In the genomic region with DNA sequence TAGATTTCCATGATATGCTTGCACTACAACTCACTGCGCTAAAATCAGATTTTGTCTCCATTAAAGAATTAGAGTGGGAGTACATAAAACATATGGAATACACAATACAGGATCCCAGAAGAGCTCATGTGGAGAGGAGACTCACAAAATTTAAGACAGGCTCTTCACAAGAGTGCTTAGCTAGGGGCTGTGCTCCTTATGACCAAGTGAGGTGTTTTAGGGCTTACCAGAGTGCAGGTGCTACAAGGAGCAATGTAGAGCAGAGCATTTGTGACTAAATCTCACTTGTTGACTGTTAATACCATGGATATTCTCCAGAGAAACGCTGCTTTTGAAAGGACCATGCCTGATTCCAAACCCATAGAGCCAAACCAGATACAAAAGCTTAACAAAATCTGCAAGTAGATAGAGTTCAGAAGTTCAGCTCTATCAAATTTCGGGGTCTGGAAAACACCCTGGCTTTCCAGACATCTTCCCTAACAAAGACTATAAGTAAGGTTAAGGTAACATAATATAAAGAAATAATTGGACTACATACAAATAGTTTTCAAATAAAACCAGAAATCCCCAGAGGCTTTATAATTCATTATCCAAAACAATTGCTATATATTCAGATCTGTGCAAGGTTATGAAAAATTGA, we compare ENCODE assay signal across 25 mouse cellular contexts.
DNase-seq lines count a peak whose midpoint lies in the region; ATAC-seq lines count a peak whose summit lies in the region.
"Had no signal": no experiment of that assay in that cellular context is flagged by ENCODE, and none has a peak within 500 bp of the region (broad histone marks: within the 10 kb centered on the region; RNA-seq: fewer than 3 reads in every experiment).

No protein-coding gene starts in this region.

- no peaks in the 10 kb centered on the region for H3K27me3 ChIP-seq in embryonic facial prominence, embryonic 12.5 days
- no peaks in the 10 kb centered on the region for H3K27me3 ChIP-seq in embryonic facial prominence, embryonic 10.5 days (replicated peaks; ENCODE audit: low read depth, poor library complexity, severe bottlenecking)
- no peaks in the 10 kb centered on the region for H3K27me3 ChIP-seq in embryonic facial prominence, embryonic 14.5 days (replicated peaks; ENCODE audit: control insufficient read depth, insufficient read depth, low read length)
- no peaks in the 10 kb centered on the region for H3K27me3 ChIP-seq in limb, embryonic 13.5 days
- H3K27me3 ChIP-seq: CH12.LX; embryonic facial prominence, embryonic 13.5 days; forebrain, embryonic 13.5 days; forebrain, embryonic 15.5 days had no signal

- H3K9me3 ChIP-seq in embryonic facial prominence, embryonic 12.5 days = no peaks in the 10 kb centered on the region
- no peaks in the 10 kb centered on the region for H3K9me3 ChIP-seq in embryonic facial prominence, embryonic 10.5 days
- no peaks in the 10 kb centered on the region for H3K9me3 ChIP-seq in embryonic facial prominence, embryonic 14.5 days (ENCODE audit: control insufficient read depth, low read length)
- no peaks in the 10 kb centered on the region for H3K9me3 ChIP-seq in limb, embryonic 13.5 days
- H3K9me3 ChIP-seq: embryonic facial prominence, embryonic 13.5 days; forebrain, embryonic 13.5 days; forebrain, embryonic 15.5 days had no signal

- no peaks in the 10 kb centered on the region for H3K36me3 ChIP-seq in embryonic facial prominence, embryonic 12.5 days
- no peaks in the 10 kb centered on the region for H3K36me3 ChIP-seq in embryonic facial prominence, embryonic 10.5 days (replicated peaks)
- H3K36me3 ChIP-seq in embryonic facial prominence, embryonic 14.5 days (ENCODE audit: control insufficient read depth, insufficient read depth, low read length) = no peaks in the 10 kb centered on the region
- H3K36me3 ChIP-seq in limb, embryonic 13.5 days = no peaks in the 10 kb centered on the region
- H3K36me3 ChIP-seq: embryonic facial prominence, embryonic 13.5 days; forebrain, embryonic 15.5 days; G1E had no signal

- no peak overlapping the region for H3K27ac ChIP-seq in embryonic facial prominence, embryonic 12.5 days
- no peak overlapping the region for H3K27ac ChIP-seq in embryonic facial prominence, embryonic 10.5 days (replicated peaks)
- H3K27ac ChIP-seq in embryonic facial prominence, embryonic 14.5 days (replicated peaks; ENCODE audit: low read depth, low read length) = no peak overlapping the region
- no peak overlapping the region for H3K27ac ChIP-seq in limb, embryonic 13.5 days
- H3K27ac ChIP-seq: embryonic facial prominence, embryonic 13.5 days; forebrain, embryonic 13.5 days; forebrain, embryonic 15.5 days had no signal

- H3K4me1 ChIP-seq in embryonic facial prominence, embryonic 12.5 days = no peaks in the 10 kb centered on the region
- no peaks in the 10 kb centered on the region for H3K4me1 ChIP-seq in embryonic facial prominence, embryonic 10.5 days
- H3K4me1 ChIP-seq in embryonic facial prominence, embryonic 14.5 days (ENCODE audit: control insufficient read depth, insufficient read depth, low read length) = no peaks in the 10 kb centered on the region
- H3K4me1 ChIP-seq in limb, embryonic 13.5 days = no peaks in the 10 kb centered on the region
- H3K4me1 ChIP-seq: forebrain, embryonic 13.5 days; forebrain, embryonic 15.5 days had no signal

- 0 out of 2 replicates have a peak, but pooled peaks have one; percentile 47 for ATAC-seq in embryonic facial prominence, embryonic 12.5 days (ENCODE audit: insufficient number of reproducible peaks, insufficient read depth, low FRiP score, low TSS enrichment)
- peak; percentile 47 for ATAC-seq in embryonic facial prominence, embryonic 14.5 days (ENCODE audit: low read depth)
- peak; percentile 72; the same call in 1 of the 2 replicates for ATAC-seq in limb, embryonic 13.5 days (ENCODE audit: low FRiP score, low read depth)
- ATAC-seq: activated CD4-positive, CD25-positive, alpha-beta regulatory T cell, adult 4 months; CD4-positive, CD25-positive, alpha-beta regulatory T cell, adult 4 months; forebrain, embryonic 13.5 days; forebrain, embryonic 15.5 days; forebrain, postnatal 0 days; Patski had no signal

- WGBS in embryonic facial prominence, embryonic 12.5 days = 75% methylated on average over 3 of the region's 3 CpGs
- WGBS in embryonic facial prominence, embryonic 10.5 days = 83% methylated on average over 3 of the region's 3 CpGs
- 60% methylated on average over 3 of the region's 3 CpGs for WGBS in embryonic facial prominence, embryonic 14.5 days
- WGBS in limb, embryonic 13.5 days = 58% methylated on average over 3 of the region's 3 CpGs

- no peak overlapping the region for H3K4me2 ChIP-seq in embryonic facial prominence, embryonic 12.5 days (replicated peaks)
- H3K4me2 ChIP-seq in embryonic facial prominence, embryonic 14.5 days (ENCODE audit: low read depth, low read length) = no peak overlapping the region
- no peak overlapping the region for H3K4me2 ChIP-seq in limb, embryonic 13.5 days (replicated peaks)
- H3K4me2 ChIP-seq: embryonic facial prominence, embryonic 13.5 days; forebrain, embryonic 13.5 days; forebrain, embryonic 15.5 days had no signal

- DNase-seq in embryonic facial prominence, embryonic 10.5 days (ENCODE audit: low spot score) = no peak
- DNase-seq in embryonic facial prominence, embryonic 14.5 days (ENCODE audit: low spot score) = peak; percentile 50
- DNase-seq in left cerebral cortex, adult 9 months (ENCODE audit: low spot score in 2 of 2) = no peak
- no peak for DNase-seq in adrenal gland, postnatal 25 days
- DNase-seq: adrenal gland, adult 8-10 months; adrenal gland, postnatal 14 days; B cell, adult 2 months; cerebellum, adult 11 months; cerebellum, adult 18-20 months; cerebellum, adult 8-10 months; cerebellum, adult 9-11 months; cerebellum, postnatal 14 days; cerebellum, postnatal 36 days; embryo, embryonic 11 days; forebrain, postnatal 0 days had no signal

- no peak overlapping the region for H3K4me3 ChIP-seq in embryonic facial prominence, embryonic 12.5 days
- no peak overlapping the region for H3K4me3 ChIP-seq in embryonic facial prominence, embryonic 10.5 days
- no peak overlapping the region for H3K4me3 ChIP-seq in embryonic facial prominence, embryonic 14.5 days (ENCODE audit: low read depth, low read length)
- H3K4me3 ChIP-seq in limb, embryonic 13.5 days = no peak overlapping the region
- H3K4me3 ChIP-seq: embryonic facial prominence, embryonic 13.5 days; forebrain, embryonic 13.5 days; forebrain, embryonic 15.5 days had no signal

- H3K9ac ChIP-seq in embryonic facial prominence, embryonic 12.5 days = no peak overlapping the region
- H3K9ac ChIP-seq in embryonic facial prominence, embryonic 14.5 days (ENCODE audit: low read depth, low read length) = no peak overlapping the region
- no peak overlapping the region for H3K9ac ChIP-seq in limb, embryonic 13.5 days
- H3K9ac ChIP-seq: embryonic facial prominence, embryonic 13.5 days; forebrain, embryonic 13.5 days; forebrain, embryonic 15.5 days; forebrain, postnatal 0 days had no signal
